In the genomic region with DNA sequence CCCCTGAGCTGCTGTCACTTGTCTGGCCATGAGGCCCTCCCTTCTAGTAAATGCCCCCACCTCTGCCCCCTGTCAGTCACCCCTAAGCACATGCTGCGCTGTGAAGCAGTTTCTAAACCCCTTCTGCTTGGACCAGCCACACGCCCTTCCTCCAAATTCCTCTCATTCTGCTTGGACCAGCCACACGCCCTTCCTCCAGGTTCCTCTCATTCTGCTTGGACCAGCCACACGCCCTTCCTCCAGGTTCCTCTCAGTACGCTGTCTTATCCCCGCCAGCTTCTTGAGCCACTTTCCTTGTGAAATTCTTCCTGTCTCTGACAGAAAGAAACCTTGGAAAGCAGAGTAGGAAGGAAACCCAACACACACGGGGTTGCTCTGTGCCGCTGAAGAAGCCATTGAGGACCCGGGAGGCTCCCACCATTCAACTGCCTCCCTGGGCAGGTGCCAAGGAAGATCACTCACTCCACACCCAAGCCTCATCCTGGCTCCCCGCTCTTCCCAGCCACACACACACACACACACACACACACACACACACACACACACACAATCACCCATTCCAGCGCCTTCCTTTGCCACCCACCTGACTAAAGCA, we compare ENCODE assay signal across 9 mouse cellular contexts. TPM values are rescaled to one million over a fixed set of nuclear protein-coding genes. Genes with fewer than 3 reads are reported as not detected.
A peak's percentile ranks its signal among the peaks of the same experiment; 100 is the strongest.
DNase-seq lines count a peak whose midpoint lies in the region; ATAC-seq lines count a peak whose summit lies in the region.
"Had no signal": no experiment of that assay in that cellular context is flagged by ENCODE, and none has a peak within 500 bp of the region (broad histone marks: within the 10 kb centered on the region; RNA-seq: fewer than 3 reads in every experiment).

No protein-coding gene starts in this region.

- peak overlapping the region; percentile 79 for H3K9ac ChIP-seq in hindbrain, embryonic 13.5 days
- peak overlapping the region; percentile 80 for H3K9ac ChIP-seq in midbrain, embryonic 16.5 days (ENCODE audit: low read depth, low read length)

- DNase-seq in kidney, postnatal 25 days: peak; percentile 51 to 66
- no peak for DNase-seq in kidney, adult 18-20 months
- DNase-seq in embryonic facial prominence, embryonic 10.5 days (ENCODE audit: low spot score): no peak
- DNase-seq in adrenal gland, postnatal 10 days: no peak
- DNase-seq in spleen, postnatal 36 days (ENCODE audit: low spot score in 2 of 2): no peak
- DNase-seq in cerebellum, adult 18-20 months: no peak

- no peak overlapping the region for H3K27ac ChIP-seq in embryonic facial prominence, embryonic 10.5 days (replicated peaks)
- H3K27ac ChIP-seq in hindbrain, embryonic 13.5 days: peak overlapping the region; percentile 49
- H3K27ac ChIP-seq in midbrain, embryonic 16.5 days (ENCODE audit: low read length): peak overlapping the region; percentile 76

- H3K27me3 ChIP-seq in embryonic facial prominence, embryonic 10.5 days (replicated peaks; ENCODE audit: low read depth, poor library complexity, severe bottlenecking): peaks cover 93% of the 10 kb centered on the region
- H3K27me3 ChIP-seq in hindbrain, embryonic 13.5 days: peaks cover 44% of the 10 kb centered on the region
- no peaks in the 10 kb centered on the region for H3K27me3 ChIP-seq in midbrain, embryonic 16.5 days (ENCODE audit: control insufficient read depth, insufficient read depth, low read depth, low read length)

- H3K4me3 ChIP-seq in embryonic facial prominence, embryonic 10.5 days: 0 out of 2 replicates have a peak overlapping the region, but pooled peaks have one; percentile 16
- peak overlapping the region; percentile 55 for H3K4me3 ChIP-seq in hindbrain, embryonic 13.5 days
- H3K4me3 ChIP-seq in midbrain, embryonic 16.5 days (ENCODE audit: low read depth, low read length): peak overlapping the region; percentile 68

- H3K4me1 ChIP-seq in embryonic facial prominence, embryonic 10.5 days: peaks cover 50% of the 10 kb centered on the region
- peaks cover 58% of the 10 kb centered on the region for H3K4me1 ChIP-seq in hindbrain, embryonic 13.5 days (replicated peaks)
- peaks cover 29% of the 10 kb centered on the region for H3K4me1 ChIP-seq in midbrain, embryonic 16.5 days (ENCODE audit: control insufficient read depth, insufficient read depth, low read length)

- H3K4me2 ChIP-seq in hindbrain, embryonic 13.5 days: peak overlapping the region; percentile 79
- peak overlapping the region; percentile 80 for H3K4me2 ChIP-seq in midbrain, embryonic 16.5 days (ENCODE audit: low read length)

- no peaks in the 10 kb centered on the region for H3K9me3 ChIP-seq in embryonic facial prominence, embryonic 10.5 days
- no peaks in the 10 kb centered on the region for H3K9me3 ChIP-seq in hindbrain, embryonic 13.5 days
- H3K9me3 ChIP-seq in midbrain, embryonic 16.5 days (replicated peaks; ENCODE audit: control insufficient read depth, low read length, poor library complexity, severe bottlenecking): no peaks in the 10 kb centered on the region

- 8% methylated on average over 11 of the region's 11 CpGs for WGBS in embryonic facial prominence, embryonic 10.5 days
- WGBS in hindbrain, embryonic 13.5 days: 9% methylated on average over 11 of the region's 11 CpGs
- 9% methylated on average over 11 of the region's 11 CpGs for WGBS in midbrain, embryonic 16.5 days

- peak; percentile 35 for ATAC-seq in hindbrain, embryonic 13.5 days (ENCODE audit: low FRiP score)
- ATAC-seq in midbrain, embryonic 16.5 days: peak; percentile 20

- no peaks in the 10 kb centered on the region for H3K36me3 ChIP-seq in embryonic facial prominence, embryonic 10.5 days (replicated peaks)
- H3K36me3 ChIP-seq in hindbrain, embryonic 13.5 days: no peaks in the 10 kb centered on the region
- peaks cover 2% of the 10 kb centered on the region; the same call in 1 of the 2 replicates for H3K36me3 ChIP-seq in midbrain, embryonic 16.5 days (ENCODE audit: control insufficient read depth, insufficient read depth, low read length)

RNA-seq across cellular contexts. Expression of gene Lrtm2, which starts 1.9 kb away (rescaled TPM):
- 0.04 TPM in 1 of 2 replicates, not detected in the other for polyA plus RNA-seq in embryonic facial prominence, embryonic 10.5 days (2016; fragmentation: Nextera tagmentation; extraction: Ambion mirVana)
- 5.0 and 5.1 TPM in 2 replicates for polyA plus RNA-seq in hindbrain, embryonic 13.5 days (2015; fragmentation: Nextera tagmentation; extraction: Ambion mirVana)
- 13.0 and 16.9 TPM in 2 replicates for polyA plus RNA-seq in midbrain, embryonic 16.5 days (2015; fragmentation: Nextera tagmentation; extraction: Ambion mirVana)
- total RNA-seq in adrenal gland, postnatal 10 days (2021): under 1 TPM in 1 of 2 experiments, not detected in 1; 0.12 TPM
- total RNA-seq: common myeloid progenitor, adult 5-6 weeks had no signal

Comparison
In these comparisons a context has a peak if more than half of its experiments do, and no peak if none do; other contexts are left out.
1. DNase-seq: peak in kidney, postnatal 25 days (2 of 2); none in kidney, adult 18-20 months (single experiment), embryonic facial prominence, embryonic 10.5 days (single experiment), adrenal gland, postnatal 10 days (single experiment), spleen, postnatal 36 days (0 of 2) and cerebellum, adult 18-20 months (0 of 2).
2. H3K4me3 ChIP-seq: peak in every context shown above with its lines; median percentile 68 in midbrain, embryonic 16.5 days; 55 in hindbrain, embryonic 13.5 days; 16 in embryonic facial prominence, embryonic 10.5 days.